Mouse (Mus musculus): ENCODE results near the gene Txndc17.

- no peak for TF ChIP-seq CTCF (IDR thresholded peaks at IDR 0.05; ENCODE audit: borderline replicate concordance, insufficient read depth, low read depth, low read length)
- no peak for TF ChIP-seq POLR2A (IDR thresholded peaks at IDR 0.05; ENCODE audit: borderline replicate concordance, insufficient read depth, low read length)
Observed at GRCm38 (mm10) chr11:72203440-72203839, 3.9 kb upstream of the Txndc17 start.

Data from cerebellum, adult 2 months (tissue).